Mouse (Mus musculus): ENCODE results near the gene Ubl5. TPM values are rescaled to one million over a fixed set of nuclear protein-coding genes. Genes with fewer than 3 reads are reported as not detected.
"Not testable (repeated sequence)": the region's sequence is repeated elsewhere in the genome, so short reads cannot be mapped to it uniquely, and the experiment has no call there.

Gene Ubl5
- polyA plus RNA-seq (2015; fragmentation: Nextera tagmentation; extraction: Ambion mirVana): 332 and 370 TPM in 2 replicates

- peak within 1 kb of the TSS; percentile 95 for H3K27ac ChIP-seq
- peak within 1 kb of the TSS; percentile 81 for H3K9ac ChIP-seq
- peaks cover 35% of the 10 kb centered on the region for H3K36me3 ChIP-seq
- peak; percentile 94 for ATAC-seq (ENCODE audit: insufficient number of reproducible peaks, low FRiP score, low TSS enrichment, low read depth)
- peak within 1 kb of the TSS; percentile 94 for H3K4me2 ChIP-seq
- peaks cover 33% of the 10 kb centered on the region for H3K4me1 ChIP-seq
- no peaks in the 10 kb centered on the region for H3K27me3 ChIP-seq
- H3K4me3 ChIP-seq: peak within 1 kb of the TSS; percentile 84
- under 1% methylated on average over 50 of the region's 51 CpGs for WGBS
- H3K9me3 ChIP-seq: no peaks in the 10 kb centered on the region
Measured at GRCm38 (mm10) chr9:20642101-20642895, at the start of gene Ubl5. TSS of gene Ubl5 (plus strand) at chr9:20642878.

- Histone ChIP-seq H3K4me1 (no peaks in the 10 kb centered on the region), H3K9ac (no peak overlapping the region), H3K27me3 (no peaks in the 10 kb centered on the region), H3K4me3 (no peak overlapping the region), H3K27ac (no peak overlapping the region), H3K4me2 (no peak overlapping the region), H3K9me3 (no peaks in the 10 kb centered on the region), H3K36me3 (peaks cover 22% of the 10 kb centered on the region; the same call in 1 of the 2 replicates)
- no peak for ATAC-seq (ENCODE audit: insufficient number of reproducible peaks, low FRiP score, low TSS enrichment, low read depth)
- WGBS: 78% methylated on average over 6 of the region's 6 CpGs
Measured at GRCm38 (mm10) chr9:20601270-20601669, 41.4 kb upstream of the Ubl5 start.

GRCm38 (mm10) chr9:20606269-20606668 lies 36.4 kb upstream of the Ubl5 start:
- Histone ChIP-seq H3K4me2 (no peak overlapping the region), H3K4me3 (peak overlapping the region; percentile 78; the same call in 1 of the 2 replicates), H3K9ac (no peak overlapping the region), H3K27ac (no peak overlapping the region), H3K27me3 (no peaks in the 10 kb centered on the region), H3K9me3 (no peaks in the 10 kb centered on the region), H3K36me3 (peaks cover 17% of the 10 kb centered on the region; the same call in 1 of the 2 replicates), H3K4me1 (peaks cover 4% of the 10 kb centered on the region; the same call in 1 of the 2 replicates)
- WGBS: 91% methylated on average over 1 of the region's 1 CpGs
- no peak for ATAC-seq (ENCODE audit: insufficient number of reproducible peaks, low FRiP score, low TSS enrichment, low read depth)

GRCm38 (mm10) chr9:20607100-20607974 lies 35.3 kb upstream of the Ubl5 start:
- H3K9ac ChIP-seq: peak overlapping the region; percentile 81
- H3K9me3 ChIP-seq: no peaks in the 10 kb centered on the region
- H3K4me3 ChIP-seq: peak overlapping the region; percentile 78
- H3K36me3 ChIP-seq: peaks cover 9% of the 10 kb centered on the region; the same call in 1 of the 2 replicates
- H3K4me1 ChIP-seq: peaks cover 4% of the 10 kb centered on the region; the same call in 1 of the 2 replicates
- WGBS: under 1% methylated on average over 57 of the region's 57 CpGs
- no peaks in the 10 kb centered on the region for H3K27me3 ChIP-seq
- peak overlapping the region; percentile 99 for H3K27ac ChIP-seq
- ATAC-seq (ENCODE audit: insufficient number of reproducible peaks, low FRiP score, low TSS enrichment, low read depth): peak; percentile 85; the same call in 1 of the 2 replicates
- H3K4me2 ChIP-seq: peak overlapping the region; percentile 68

- Histone ChIP-seq H3K4me2 (no peak overlapping the region), H3K27ac (no peak overlapping the region), H3K9me3 (no peaks in the 10 kb centered on the region), H3K9ac (no peak overlapping the region), H3K27me3 (no peaks in the 10 kb centered on the region), H3K36me3 (peaks cover 9% of the 10 kb centered on the region; the same call in 1 of the 2 replicates), H3K4me3 (no peak overlapping the region), H3K4me1 (peaks cover 4% of the 10 kb centered on the region; the same call in 1 of the 2 replicates)
- ATAC-seq (ENCODE audit: insufficient number of reproducible peaks, low FRiP score, low TSS enrichment, low read depth): no peak
- 88% methylated on average over 5 of the region's 5 CpGs for WGBS
Measured at GRCm38 (mm10) chr9:20609831-20610464, 32.7 kb upstream of the Ubl5 start.

GRCm38 (mm10) chr9:20611976-20612375 lies 30.7 kb upstream of the Ubl5 start:
- H3K27ac ChIP-seq: no peak overlapping the region
- WGBS: 83% methylated on average over 5 of the region's 5 CpGs
- H3K4me2 ChIP-seq: no peak overlapping the region
- no peak overlapping the region for H3K4me3 ChIP-seq
- no peaks in the 10 kb centered on the region for H3K9me3 ChIP-seq
- no peaks in the 10 kb centered on the region for H3K27me3 ChIP-seq
- no peak for ATAC-seq (ENCODE audit: insufficient number of reproducible peaks, low FRiP score, low TSS enrichment, low read depth)
- H3K4me1 ChIP-seq: no peaks in the 10 kb centered on the region
- peaks cover 9% of the 10 kb centered on the region; the same call in 1 of the 2 replicates for H3K36me3 ChIP-seq
- no peak overlapping the region for H3K9ac ChIP-seq

- H3K4me2 ChIP-seq: no peak overlapping the region
Measured at GRCm38 (mm10) chr9:20616685-20617084, 26.0 kb upstream of the Ubl5 start.

GRCm38 (mm10) chr9:20631332-20631731 lies 11.3 kb upstream of the Ubl5 start:
- no peaks in the 10 kb centered on the region for H3K9me3 ChIP-seq
- ATAC-seq (ENCODE audit: insufficient number of reproducible peaks, low FRiP score, low TSS enrichment, low read depth): no peak
- WGBS: 98% methylated on average over 2 of the region's 2 CpGs

More at GRCm38 (mm10) chr9:20616685-20617084, 26.0 kb upstream of the Ubl5 start:
- no peaks in the 10 kb centered on the region for H3K9me3 ChIP-seq
- no peak for ATAC-seq (ENCODE audit: insufficient number of reproducible peaks, low FRiP score, low TSS enrichment, low read depth)
- no peaks in the 10 kb centered on the region for H3K4me1 ChIP-seq
- H3K4me3 ChIP-seq: no peak overlapping the region
- H3K9ac ChIP-seq: no peak overlapping the region
- no peaks in the 10 kb centered on the region for H3K27me3 ChIP-seq
- WGBS: 52% methylated on average over 2 of the region's 2 CpGs
- no peaks in the 10 kb centered on the region for H3K36me3 ChIP-seq
- no peak overlapping the region for H3K27ac ChIP-seq

GRCm38 (mm10) chr9:20635676-20636075 lies 7.0 kb upstream of the Ubl5 start:
- ATAC-seq (ENCODE audit: insufficient number of reproducible peaks, low FRiP score, low TSS enrichment, low read depth); H3K9ac ChIP-seq; H3K27me3 ChIP-seq; H3K4me2 ChIP-seq; H3K4me3 ChIP-seq; H3K27ac ChIP-seq; H3K4me1 ChIP-seq; H3K9me3 ChIP-seq: not testable (repeated sequence)
- H3K36me3 ChIP-seq: peaks cover 31% of the 10 kb centered on the region
- 91% methylated on average over 8 of the region's 8 CpGs for WGBS

More at GRCm38 (mm10) chr9:20631332-20631731, 11.3 kb upstream of the Ubl5 start:
- Histone ChIP-seq H3K4me3 (no peak overlapping the region), H3K4me2 (no peak overlapping the region), H3K4me1 (no peaks in the 10 kb centered on the region), H3K27me3 (no peaks in the 10 kb centered on the region), H3K36me3 (peaks cover 12% of the 10 kb centered on the region), H3K27ac (no peak overlapping the region), H3K9ac (no peak overlapping the region)

- Histone ChIP-seq H3K4me3 (no peak overlapping the region), H3K9me3 (no peaks in the 10 kb centered on the region), H3K27ac (no peak overlapping the region), H3K4me2 (no peak overlapping the region), H3K9ac (no peak overlapping the region), H3K4me1 (peaks cover 6% of the 10 kb centered on the region; the same call in 1 of the 2 replicates), H3K36me3 (peaks cover 29% of the 10 kb centered on the region), H3K27me3 (no peaks in the 10 kb centered on the region)
- 59% methylated on average over 3 of the region's 3 CpGs for WGBS
- no peak for ATAC-seq (ENCODE audit: insufficient number of reproducible peaks, low FRiP score, low TSS enrichment, low read depth)
Measured at GRCm38 (mm10) chr9:20636256-20636655, 6.4 kb upstream of the Ubl5 start.

GRCm38 (mm10) chr9:20636790-20637189 lies 5.9 kb upstream of the Ubl5 start:
- H3K4me2 ChIP-seq: no peak overlapping the region
- H3K4me1 ChIP-seq: peaks cover 11% of the 10 kb centered on the region; the same call in 1 of the 2 replicates
- no peaks in the 10 kb centered on the region for H3K27me3 ChIP-seq
- H3K36me3 ChIP-seq: peaks cover 29% of the 10 kb centered on the region
- no peak overlapping the region for H3K9ac ChIP-seq
- H3K9me3 ChIP-seq: no peaks in the 10 kb centered on the region
- WGBS: 84% methylated on average over 2 of the region's 2 CpGs
- no peak for ATAC-seq (ENCODE audit: insufficient number of reproducible peaks, low FRiP score, low TSS enrichment, low read depth)
- H3K4me3 ChIP-seq: no peak overlapping the region
- no peak overlapping the region for H3K27ac ChIP-seq

All from limb, embryonic 15.5 days (tissue).